Comparison of ENCODE assay signal across 7 mouse cellular contexts in the genomic region with DNA sequence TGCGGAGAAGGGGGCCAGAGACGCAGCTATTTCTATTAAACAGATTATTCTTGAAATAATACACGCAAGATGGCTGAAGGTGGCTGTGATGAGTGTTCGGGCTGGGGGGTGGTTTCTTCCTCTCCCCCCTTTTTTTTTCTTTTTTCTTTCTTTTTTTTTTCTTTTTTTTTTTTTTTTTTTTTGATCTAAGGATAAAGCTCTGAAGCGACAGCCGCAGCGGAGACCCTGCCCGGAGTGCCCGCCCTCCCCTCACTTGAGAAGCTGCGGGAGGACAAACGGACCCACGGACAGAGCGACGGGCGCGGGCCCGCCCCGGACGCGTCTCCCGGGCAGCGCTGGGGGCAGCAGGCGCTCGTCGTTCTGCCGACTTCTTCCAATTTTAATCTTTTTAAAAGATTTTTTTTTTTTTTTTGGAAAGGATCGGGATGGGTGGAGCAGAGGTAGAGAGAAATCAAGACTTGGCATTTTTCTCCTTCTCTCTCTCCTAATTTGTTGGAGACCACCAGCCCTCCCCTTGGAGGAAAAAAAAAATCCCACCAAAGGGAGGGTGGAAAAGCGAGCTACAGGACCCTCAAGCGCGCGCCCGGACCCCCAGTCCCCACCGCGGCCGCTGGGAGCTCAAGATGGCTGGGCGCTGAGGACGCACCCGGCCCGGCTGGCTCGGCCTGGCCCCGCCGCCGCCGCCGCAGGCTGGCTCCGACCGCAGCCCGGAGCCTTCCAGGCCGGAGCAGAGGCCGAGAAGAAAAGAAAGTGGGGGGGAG. TPM values are rescaled to one million over a fixed set of nuclear protein-coding genes. Genes with fewer than 3 reads are reported as not detected.
DNase-seq lines count a peak whose midpoint lies in the region; ATAC-seq and TF ChIP-seq lines count a peak whose summit lies in the region.

No protein-coding gene starts in this region.

- WGBS in spleen, adult 2 months = 1% methylated on average over 46 of the region's 50 CpGs
- under 1% methylated on average over 47 of the region's 50 CpGs for WGBS in forebrain, embryonic 15.5 days
- WGBS in intestine, embryonic 14.5 days = under 1% methylated on average over 45 of the region's 50 CpGs

- peak overlapping the region; percentile 65 for H3K4me3 ChIP-seq in spleen, adult 2 months (ENCODE audit: extremely low read depth, insufficient read depth, insufficient read length)
- H3K4me3 ChIP-seq in forebrain, embryonic 15.5 days = peak overlapping the region; percentile 87
- peak overlapping the region; percentile 85 for H3K4me3 ChIP-seq in intestine, embryonic 14.5 days (ENCODE audit: low read depth, low read length)

- peak overlapping the region; percentile 99 for H3K27ac ChIP-seq in spleen, adult 2 months (ENCODE audit: insufficient read depth, low read length)
- H3K27ac ChIP-seq in forebrain, embryonic 15.5 days (replicated peaks) = peak overlapping the region; percentile 100
- peak overlapping the region; percentile 99 for H3K27ac ChIP-seq in intestine, embryonic 14.5 days (ENCODE audit: low read depth)

- no peak for TF ChIP-seq CTCF in spleen, adult 2 months (IDR thresholded peaks at IDR 0.05; ENCODE audit: extremely low read depth, insufficient read depth, insufficient read length, insufficient replicate concordance)

- peak overlapping the region; percentile 93 for H3K9ac ChIP-seq in forebrain, embryonic 15.5 days (replicated peaks)
- H3K9ac ChIP-seq in intestine, embryonic 14.5 days (ENCODE audit: low read length) = peak overlapping the region; percentile 79

- H3K4me1 ChIP-seq in spleen, adult 2 months (ENCODE audit: control insufficient read depth, insufficient read depth, insufficient read length) = peaks cover 10% of the 10 kb centered on the region
- peaks cover 27% of the 10 kb centered on the region for H3K4me1 ChIP-seq in forebrain, embryonic 15.5 days
- peaks cover 15% of the 10 kb centered on the region for H3K4me1 ChIP-seq in intestine, embryonic 14.5 days (replicated peaks; ENCODE audit: control insufficient read depth, insufficient read depth, low read length)

- H3K36me3 ChIP-seq in spleen, adult 2 months (ENCODE audit: control insufficient read depth, insufficient read depth, low read length) = peaks cover 1% of the 10 kb centered on the region; the same call in 1 of the 2 replicates
- H3K36me3 ChIP-seq in forebrain, embryonic 15.5 days = no peaks in the 10 kb centered on the region
- H3K36me3 ChIP-seq in intestine, embryonic 14.5 days (ENCODE audit: control insufficient read depth, insufficient read depth, low read length) = peaks cover 8% of the 10 kb centered on the region

- ATAC-seq in cerebellum, adult (ENCODE audit: insufficient number of reproducible peaks, low FRiP score, low TSS enrichment) = 0 out of 2 replicates have a peak, but pooled peaks have one; percentile 24
- peak; percentile 17 for ATAC-seq in forebrain, embryonic 15.5 days (replicated peaks)
- peak; percentile 34 for ATAC-seq in intestine, embryonic 14.5 days (replicated peaks; ENCODE audit: low FRiP score, low TSS enrichment, low read depth)
- ATAC-seq in granulocyte monocyte progenitor cell, adult 5-6 weeks (replicated peaks; ENCODE audit: poor library complexity, severe bottlenecking) = no peak

- DNase-seq in spleen, adult 2 months (ENCODE audit: low read depth in 1 of 2, low spot score in 2 of 2) = no peak
- DNase-seq in spleen, postnatal 14 days (ENCODE audit: low spot score in 2 of 2) = no peak
- peak; percentile 82 for DNase-seq in intestine, embryonic 14.5 days (ENCODE audit: low spot score)
- DNase-seq in mesoderm, embryonic 11.5 days (ENCODE audit: low read depth, low spot score) = peak; percentile 68

- no peak for TF ChIP-seq POLR2A in spleen, adult 2 months (IDR thresholded peaks at IDR 0.05; ENCODE audit: low read depth, low read length)

- no peaks in the 10 kb centered on the region for H3K9me3 ChIP-seq in forebrain, embryonic 15.5 days
- no peaks in the 10 kb centered on the region for H3K9me3 ChIP-seq in intestine, embryonic 14.5 days (ENCODE audit: control insufficient read depth, low read length)

- H3K27me3 ChIP-seq in spleen, adult 2 months (ENCODE audit: control insufficient read depth, insufficient read depth, low read length) = no peaks in the 10 kb centered on the region
- H3K27me3 ChIP-seq in forebrain, embryonic 15.5 days = no peaks in the 10 kb centered on the region
- H3K27me3 ChIP-seq in intestine, embryonic 14.5 days (replicated peaks; ENCODE audit: control insufficient read depth, insufficient read depth, low read length) = no peaks in the 10 kb centered on the region

- H3K4me2 ChIP-seq in forebrain, embryonic 15.5 days (replicated peaks) = peak overlapping the region; percentile 96
- peak overlapping the region; percentile 93 for H3K4me2 ChIP-seq in intestine, embryonic 14.5 days (ENCODE audit: low read length)

RNA-seq across cellular contexts. Expression of a gene that starts 0.7 kb away (rescaled TPM):
- 47.1 and 58.4 TPM in 2 replicates for polyA plus RNA-seq in spleen, adult 2 months (2012; rRNA removed)
- 28.0 and 29.4 TPM in 2 replicates for polyA plus RNA-seq in forebrain, embryonic 15.5 days (2015; fragmentation: Nextera tagmentation; extraction: Ambion mirVana)
- 20.1 and 21.1 TPM in 2 replicates for polyA plus RNA-seq in intestine, embryonic 14.5 days (2014; fragmentation: Nextera tagmentation; extraction: Ambion mirVana)
- total RNA-seq in granulocyte monocyte progenitor cell, adult 5-6 weeks (2014; fragmentation: Nextera tagmentation) = 10.9 and 13.9 TPM in 2 replicates
- 12.2 and 13.6 TPM in 2 replicates for total RNA-seq in granulocyte monocyte progenitor cell, adult 5-6 weeks (2017)

Comparison
In these comparisons a context has a peak if more than half of its experiments do, and no peak if none do; other contexts are left out.
1. DNase-seq: peak in intestine, embryonic 14.5 days (single experiment) and mesoderm, embryonic 11.5 days (single experiment); none in spleen, adult 2 months (0 of 2) and spleen, postnatal 14 days (0 of 2).
2. Peak in every context shown above with its lines, with median percentiles within 50 percentile points of each other: H3K27ac ChIP-seq and H3K4me3 ChIP-seq.